Mouse (Mus musculus): ENCODE data around the gene Gm49393.
"Not testable (repeated sequence)": the region's sequence is repeated elsewhere in the genome, so short reads cannot be mapped to it uniquely, and the experiment has no call there.

GRCm38 (mm10) chr13:60935490-60935889 lies at the start of gene Gm49393:
- TF ChIP-seq POLR2A (IDR thresholded peaks at IDR 0.05; ENCODE audit: low read depth, low read length); CTCF (IDR thresholded peaks at IDR 0.05; ENCODE audit: borderline replicate concordance, insufficient read depth, low read length): not testable (repeated sequence)
